Mouse (Mus musculus) mouse embryonic stem cell (cell line): ENCODE results near the gene Ccdc80.

Experiments used
- in situ Hi-C, 2 experiments: fragments of 300-500 bp; cut with MboI; formaldehyde crosslinking; loops; 1 replicate in 1 of 2; 3 replicates in 1 of 2; pipeline ENCODE4 v1.14.3; 2019 to 2020; ENCODE audit warnings: low sequenced_read_pairs in 2 of 2, low pct_unique_long_range_greater_than_20kb in 1 of 2, mixed read lengths in 1 of 2; ENCODE audit not compliant: unreplicated experiment in 1 of 2

The Ccdc80 gene

DNA sequence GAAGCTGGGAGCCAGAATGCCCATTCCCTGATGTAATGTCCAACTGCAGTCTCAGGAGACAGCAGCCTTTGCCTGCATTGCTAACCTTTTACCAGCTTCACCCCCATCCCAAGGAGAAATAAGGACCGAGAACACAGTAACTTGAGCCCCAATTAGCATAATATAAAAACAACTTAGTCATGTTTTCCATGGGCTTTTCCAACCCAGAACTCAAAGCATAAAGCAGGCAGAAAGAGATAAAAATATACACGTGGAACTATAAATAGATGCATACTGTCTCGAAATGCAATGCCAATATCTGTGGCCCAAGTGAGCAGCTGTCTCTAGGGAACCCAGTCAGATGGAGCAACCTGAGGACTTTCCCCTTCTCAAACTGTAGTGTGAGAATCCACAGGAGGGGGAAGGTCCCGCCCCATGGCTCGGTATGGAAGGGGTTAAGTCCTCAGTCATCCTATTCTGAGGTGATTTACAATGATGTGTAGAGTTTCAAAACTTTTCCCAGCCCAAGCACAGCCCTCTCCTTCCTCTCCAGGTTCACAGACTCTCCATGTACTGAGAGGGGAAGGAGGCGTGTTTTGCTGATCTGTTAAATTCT is at the start of gene Ccdc80:
Ccdc80 (plus strand) TSS at position 266 of the 595 bp plus-strand sequence.
- in situ Hi-C loops, result loop anchor here (25.0 kb wide), 2 partner anchors 331 to 606 kb away; partner anchors contain the start of gene Cd200r1 (in 1 of the 2)

DNA sequence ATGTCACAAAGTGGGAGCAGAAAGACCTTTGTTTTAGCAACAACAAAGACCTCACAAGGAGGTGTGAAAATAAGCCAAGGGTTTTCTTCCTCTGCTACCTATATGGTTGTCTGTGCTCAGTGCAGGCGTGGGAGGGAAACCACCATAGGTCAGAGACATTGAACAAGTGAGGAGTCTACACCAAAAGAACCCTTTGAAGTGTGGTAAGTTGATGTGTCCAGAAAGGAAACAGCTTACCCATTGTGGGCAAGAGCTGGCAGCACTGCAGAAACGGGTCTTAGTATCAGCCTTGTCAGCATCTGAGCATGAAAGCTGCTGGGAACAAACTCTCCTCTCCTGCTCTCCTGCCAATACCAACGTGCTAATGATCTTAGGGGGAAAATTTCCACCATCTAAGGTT is 48.4 kb upstream of the Ccdc80 start:
- in situ Hi-C loops, result no loop called here

DNA sequence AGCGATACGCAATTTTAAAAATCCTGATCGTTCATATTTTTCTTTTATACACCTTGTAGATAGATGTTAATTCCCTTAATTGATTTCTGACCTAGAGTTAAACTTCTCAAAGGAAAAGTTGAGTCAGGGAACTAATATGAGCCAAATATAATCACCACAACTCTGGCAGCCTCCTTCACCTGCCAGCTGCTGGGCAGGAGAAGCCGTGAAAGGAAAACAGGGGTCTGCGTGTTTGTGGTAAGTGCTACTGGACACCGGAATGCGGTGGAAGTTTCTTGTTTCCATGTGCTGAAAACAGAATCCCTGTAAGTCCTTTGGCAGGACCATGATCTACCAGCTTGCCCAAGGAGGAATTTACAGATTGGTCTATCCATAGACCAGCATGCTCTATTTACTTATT is 36.0 kb upstream of the Ccdc80 start:
- in situ Hi-C loops, result no loop called here

DNA sequence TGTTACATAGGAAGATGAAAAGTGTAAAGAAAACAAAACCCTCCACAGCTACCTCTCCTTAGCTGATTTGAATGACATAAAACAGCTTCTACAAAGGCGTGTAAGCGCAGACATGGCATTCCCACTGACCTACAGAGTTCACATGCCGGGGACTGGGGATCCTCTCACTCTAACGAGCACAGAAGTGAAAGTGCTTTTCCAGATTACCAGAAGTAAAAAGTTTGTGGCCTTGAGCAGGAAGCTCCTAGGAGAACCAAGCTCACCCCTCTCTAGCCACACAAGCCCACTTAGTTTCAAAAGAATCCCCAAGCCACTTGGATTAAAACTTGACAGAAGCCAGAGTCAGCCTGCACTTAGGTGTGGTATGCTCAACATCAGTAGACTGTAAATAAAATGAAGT is 35.3 kb upstream of the Ccdc80 start:
- in situ Hi-C loops, result no loop called here

DNA sequence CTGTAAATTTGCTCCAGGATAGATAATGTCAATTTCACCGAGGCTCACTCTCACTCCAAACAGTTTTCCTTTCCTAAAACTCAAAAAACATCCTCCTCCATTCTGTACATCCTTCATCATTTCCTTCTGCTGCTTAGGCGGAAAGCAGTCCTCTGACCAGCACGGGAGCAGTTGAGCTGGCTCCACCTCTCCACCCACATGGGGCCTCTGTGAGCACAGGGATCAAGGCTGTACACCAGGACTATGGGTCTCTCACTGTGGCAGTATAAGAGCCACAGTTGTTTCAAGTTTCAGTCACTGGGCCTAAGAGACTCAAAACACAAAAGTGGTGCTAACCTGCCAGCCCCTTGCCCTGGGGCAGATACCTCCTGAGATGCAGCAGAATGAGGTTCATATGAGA is 32.1 kb upstream of the Ccdc80 start:
- in situ Hi-C loops, result no loop called here

DNA sequence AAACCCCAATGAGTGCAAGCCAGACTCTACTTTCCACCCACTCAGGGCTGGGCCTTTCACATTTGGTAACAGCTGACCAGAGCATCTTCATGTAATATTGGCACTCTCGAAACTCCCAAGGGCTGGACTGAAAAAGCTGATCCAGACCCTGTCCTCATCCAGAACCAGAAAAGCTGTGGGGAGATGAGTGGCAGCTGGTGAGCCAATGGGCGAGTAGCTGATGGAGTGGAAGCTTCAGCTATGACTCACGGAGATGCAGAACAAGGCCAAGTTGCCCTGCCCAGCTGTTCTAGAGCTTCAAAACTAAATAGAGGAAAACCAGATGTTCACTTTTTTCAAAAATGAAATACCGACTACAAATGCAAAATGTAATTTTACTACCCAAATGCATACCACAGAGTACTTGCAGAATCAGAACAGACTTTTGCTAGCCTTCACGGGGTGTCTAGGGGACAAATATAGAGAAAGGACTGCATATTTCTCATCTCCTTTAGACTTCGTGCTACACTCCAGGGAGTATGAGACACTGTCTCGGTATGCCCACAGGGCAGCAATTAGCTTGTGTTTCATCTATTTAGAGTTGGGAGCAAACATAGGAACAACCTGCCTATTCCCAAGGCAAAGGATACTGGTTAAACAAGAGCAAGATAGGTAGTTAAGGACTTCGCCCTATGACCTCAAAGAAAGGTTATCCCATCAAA is 22.7 kb upstream of the Ccdc80 start:
- in situ Hi-C loops, result no loop called here

DNA sequence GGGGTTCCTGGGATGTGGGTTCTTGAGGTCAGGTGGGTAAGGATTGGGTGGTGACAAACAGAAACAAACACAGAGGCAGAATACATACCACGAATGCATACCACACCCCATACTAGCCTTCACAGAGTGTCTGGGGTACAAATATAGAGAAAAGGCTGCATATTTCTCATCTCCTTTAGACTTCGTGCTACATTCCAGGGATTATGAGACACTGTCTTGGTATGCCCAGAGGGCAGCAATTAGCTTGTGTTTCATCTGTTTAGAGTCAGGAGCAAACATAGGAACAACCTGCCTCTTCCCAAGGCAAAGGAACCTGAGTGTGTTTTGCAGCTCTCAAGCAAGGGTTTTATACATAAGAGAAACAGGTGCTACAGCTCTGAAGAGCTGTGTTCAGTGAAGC is 21.8 kb upstream of the Ccdc80 start:
- in situ Hi-C loops, result no loop called here

DNA sequence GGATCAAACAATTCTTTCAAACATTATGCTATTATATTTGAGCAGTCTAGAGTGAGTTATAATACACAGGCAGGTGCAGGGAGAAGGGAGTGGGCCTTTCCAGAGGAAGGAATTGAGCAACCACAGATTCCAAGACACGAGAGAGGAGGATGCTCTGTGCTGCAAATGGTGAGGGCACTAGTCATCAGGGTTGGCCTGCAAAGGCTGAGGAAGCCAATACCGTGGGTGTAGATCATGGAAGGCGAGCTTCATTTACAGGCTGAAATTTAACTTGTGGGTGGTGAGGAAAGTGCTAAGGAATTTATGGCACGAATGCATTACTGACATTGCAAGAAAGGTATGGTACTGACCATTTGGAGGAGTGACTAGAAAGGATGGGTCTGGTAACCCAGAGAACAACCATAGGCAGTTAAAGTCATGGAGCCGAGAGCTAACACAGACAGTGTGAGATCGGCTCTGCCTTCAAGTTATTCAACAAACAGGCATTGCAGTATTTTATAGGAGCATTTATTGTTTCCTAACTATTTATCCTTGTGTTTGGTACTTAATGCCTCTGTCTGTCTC is 15.6 kb upstream of the Ccdc80 start:
- in situ Hi-C loops, result loop anchor here (25.0 kb wide), 2 partner anchors 315 to 590 kb away; partner anchors contain the start of gene Cd200r1 (in 1 of the 2)

DNA sequence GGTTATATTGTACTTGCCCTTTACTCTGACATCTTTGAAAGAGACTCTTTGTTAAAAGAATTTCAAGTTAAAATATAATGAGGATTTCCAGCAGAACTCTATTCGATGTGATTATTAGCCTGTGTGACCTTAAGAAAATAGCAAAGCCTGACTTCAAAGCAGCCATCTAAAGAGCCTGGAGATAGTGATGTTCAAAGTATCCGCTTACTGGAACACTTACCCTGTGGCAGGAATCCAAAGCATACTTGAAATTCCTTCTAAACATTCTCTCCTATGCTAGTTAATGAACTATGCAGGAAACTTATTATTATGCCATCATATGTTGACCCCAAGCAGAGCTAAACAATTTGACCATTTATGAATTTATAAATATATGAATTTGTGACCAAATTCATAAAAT is 13.9 kb upstream of the Ccdc80 start:
- in situ Hi-C loops, result loop anchor here (25.0 kb wide), 2 partner anchors 317 to 592 kb away; partner anchors contain the start of gene Cd200r1 (in 1 of the 2)

DNA sequence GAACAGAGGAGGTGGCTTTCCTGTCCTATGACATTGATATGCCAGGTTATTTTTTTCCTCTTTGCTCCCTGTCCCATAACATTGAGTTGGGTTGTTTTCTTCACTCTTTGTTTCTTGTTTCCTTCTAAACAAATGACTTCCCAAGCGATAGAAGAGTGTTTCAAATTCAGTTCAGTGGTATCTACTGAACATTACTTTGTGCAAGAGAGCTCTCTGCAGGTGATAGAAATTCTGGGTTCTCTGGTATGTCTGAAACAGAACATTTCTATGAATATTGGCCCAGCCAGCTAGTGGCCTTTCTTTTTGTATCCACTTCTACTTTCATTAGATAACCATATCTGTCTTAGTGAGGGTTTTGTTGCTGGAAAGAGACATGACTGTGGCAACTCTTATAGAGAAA is 4.4 kb upstream of the Ccdc80 start:
- in situ Hi-C loops, result loop anchor here (5.0 to 25.0 kb wide), 3 partner anchors 322 to 602 kb away; partner anchors contain the start of gene Cd200r1 (in 2 of the 2)

DNA sequence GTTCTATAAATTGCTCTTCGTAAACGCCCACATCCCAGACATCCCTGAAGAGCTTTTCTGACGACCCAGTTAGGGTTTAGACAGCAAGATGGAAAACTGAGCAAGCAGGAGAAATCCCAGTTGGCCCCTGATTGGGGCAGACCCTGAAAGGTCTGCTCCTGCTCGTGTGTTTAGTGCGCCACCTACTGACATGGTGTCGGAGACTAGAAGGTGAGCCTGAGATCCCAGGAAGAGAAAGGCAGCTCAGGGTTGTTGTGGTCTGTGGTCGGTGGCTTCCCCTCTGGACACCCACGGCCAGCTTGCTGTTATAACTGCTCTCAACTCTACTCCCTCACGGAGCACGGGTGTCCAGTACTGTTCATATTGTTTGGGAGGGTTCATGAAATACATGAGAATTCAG is 3.2 kb upstream of the Ccdc80 start:
- in situ Hi-C loops, result loop anchor here (25.0 kb wide), 2 partner anchors 328 to 603 kb away; partner anchors contain the start of gene Cd200r1 (in 1 of the 2)

DNA sequence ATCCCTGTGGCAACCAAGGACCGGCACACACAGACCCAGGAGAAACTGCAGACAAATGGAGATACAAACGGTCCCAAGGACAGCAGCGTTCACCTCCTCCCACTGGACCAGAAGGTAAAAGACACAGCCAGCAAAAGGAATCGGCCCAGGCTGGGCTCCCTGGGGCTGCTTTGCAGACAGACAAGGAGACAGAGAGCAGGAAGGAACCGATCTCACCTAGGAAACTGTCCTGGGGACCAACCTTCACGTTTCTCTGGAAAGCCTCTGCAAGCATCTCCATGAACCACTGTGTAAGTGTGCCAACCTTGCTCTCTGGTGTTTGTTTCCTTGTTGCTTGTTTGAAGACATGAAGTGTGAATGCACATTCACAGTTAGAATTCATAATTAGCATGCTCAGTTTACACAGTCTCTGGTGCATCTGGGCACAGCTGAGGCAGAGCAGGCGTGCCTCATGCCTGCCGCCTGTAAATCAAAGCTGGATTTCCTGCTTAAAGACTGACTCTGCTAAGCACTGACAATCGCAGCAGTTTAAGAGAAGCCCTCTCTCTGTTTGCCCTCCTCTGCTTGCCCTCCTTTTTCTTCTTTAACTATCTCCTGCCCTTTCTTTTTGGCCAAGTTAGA is 1.0 kb downstream of the Ccdc80 start:
- in situ Hi-C loops, result loop anchor here (25.0 kb wide), 2 partner anchors 332 to 607 kb away; partner anchors contain the start of gene Cd200r1 (in 1 of the 2)

DNA sequence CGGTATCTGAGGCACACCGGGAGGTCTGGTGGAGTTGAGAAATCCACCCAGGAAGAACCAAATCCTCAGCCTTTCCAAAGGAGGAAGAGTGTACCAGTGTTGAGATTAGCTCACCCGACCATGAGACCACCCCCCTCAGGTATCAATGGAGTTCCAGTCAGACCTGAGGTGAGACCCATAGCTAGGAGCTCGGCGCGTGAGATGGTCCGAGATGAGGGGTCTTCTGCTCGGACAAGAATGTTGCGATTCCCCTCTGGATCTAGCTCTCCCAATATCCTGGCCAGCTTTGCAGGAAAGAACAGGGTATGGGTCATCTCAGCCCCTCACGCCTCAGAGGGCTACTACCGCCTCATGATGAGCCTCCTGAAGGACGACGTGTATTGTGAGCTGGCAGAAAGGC is 1.8 kb downstream of the Ccdc80 start:
- in situ Hi-C loops, result loop anchor here (25.0 kb wide), 2 partner anchors 333 to 608 kb away; partner anchors contain the start of gene Cd200r1 (in 1 of the 2)

DNA sequence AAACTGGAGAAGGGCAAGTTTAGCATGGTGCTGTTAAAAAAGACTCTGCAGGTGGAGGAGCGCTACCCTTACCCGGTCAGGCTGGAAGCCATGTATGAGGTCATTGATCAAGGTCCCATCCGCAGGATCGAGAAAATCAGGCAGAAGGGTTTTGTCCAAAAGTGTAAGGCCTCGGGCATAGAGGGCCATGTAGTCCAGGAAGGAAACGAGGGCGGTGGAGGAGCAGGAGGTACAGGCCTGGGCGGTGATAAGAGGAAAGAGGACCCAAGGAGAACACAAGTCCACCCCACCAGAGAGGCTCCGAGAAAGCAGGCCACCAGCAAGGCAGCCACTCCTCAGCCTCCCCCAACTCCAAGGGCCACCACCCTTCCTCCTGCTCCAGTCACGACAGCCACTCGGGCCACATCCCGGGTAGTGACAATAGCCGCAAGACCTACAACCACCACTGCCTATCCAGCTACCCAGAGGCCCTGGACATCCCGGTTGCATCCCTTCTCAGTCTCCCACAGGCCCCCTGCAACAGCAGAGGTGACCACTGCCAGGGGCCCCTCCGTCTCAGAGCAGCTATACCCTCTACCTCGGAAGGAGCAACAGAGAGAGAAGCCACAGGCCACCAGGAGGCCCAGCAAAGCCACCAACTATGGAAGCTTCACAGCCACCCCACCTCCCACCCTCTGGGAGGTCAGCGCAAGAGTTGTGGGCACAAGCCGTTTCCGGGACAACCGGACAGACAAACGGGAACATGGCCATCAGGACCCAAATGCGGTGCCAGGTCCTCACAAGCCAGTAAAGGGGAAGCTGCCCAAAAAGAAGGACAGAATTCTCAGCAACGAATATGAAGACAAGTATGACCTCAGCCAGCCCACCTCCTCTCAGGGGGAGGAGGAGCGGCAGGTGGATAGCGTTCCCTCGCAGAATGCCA is 2.6 kb downstream of the Ccdc80 start:
- in situ Hi-C loops, result loop anchor here (25.0 kb wide), 2 partner anchors 334 to 609 kb away; partner anchors contain the start of gene Cd200r1 (in 1 of the 2)

DNA sequence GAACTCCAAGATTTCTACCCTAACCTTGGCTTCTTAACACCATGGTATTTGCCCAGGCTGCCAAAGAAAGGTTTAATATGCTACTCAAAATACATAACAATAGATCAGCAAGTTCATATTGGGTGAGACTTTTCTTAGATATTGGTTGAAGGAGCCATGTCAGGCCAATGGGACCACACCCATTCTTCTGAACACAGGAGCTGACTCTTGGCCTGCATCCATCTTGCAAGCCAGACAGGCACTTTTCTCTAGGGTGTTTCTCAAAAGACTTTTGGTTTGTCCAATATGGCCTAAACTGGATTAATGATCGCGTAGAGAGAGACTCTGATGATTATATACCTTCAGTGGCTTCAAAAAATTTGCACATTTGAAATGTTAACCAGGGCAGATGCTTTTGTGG is 4.3 kb downstream of the Ccdc80 start:
- in situ Hi-C loops, result loop anchor here (25.0 kb wide), 2 partner anchors 335 to 610 kb away; partner anchors contain the start of gene Cd200r1 (in 1 of the 2)

DNA sequence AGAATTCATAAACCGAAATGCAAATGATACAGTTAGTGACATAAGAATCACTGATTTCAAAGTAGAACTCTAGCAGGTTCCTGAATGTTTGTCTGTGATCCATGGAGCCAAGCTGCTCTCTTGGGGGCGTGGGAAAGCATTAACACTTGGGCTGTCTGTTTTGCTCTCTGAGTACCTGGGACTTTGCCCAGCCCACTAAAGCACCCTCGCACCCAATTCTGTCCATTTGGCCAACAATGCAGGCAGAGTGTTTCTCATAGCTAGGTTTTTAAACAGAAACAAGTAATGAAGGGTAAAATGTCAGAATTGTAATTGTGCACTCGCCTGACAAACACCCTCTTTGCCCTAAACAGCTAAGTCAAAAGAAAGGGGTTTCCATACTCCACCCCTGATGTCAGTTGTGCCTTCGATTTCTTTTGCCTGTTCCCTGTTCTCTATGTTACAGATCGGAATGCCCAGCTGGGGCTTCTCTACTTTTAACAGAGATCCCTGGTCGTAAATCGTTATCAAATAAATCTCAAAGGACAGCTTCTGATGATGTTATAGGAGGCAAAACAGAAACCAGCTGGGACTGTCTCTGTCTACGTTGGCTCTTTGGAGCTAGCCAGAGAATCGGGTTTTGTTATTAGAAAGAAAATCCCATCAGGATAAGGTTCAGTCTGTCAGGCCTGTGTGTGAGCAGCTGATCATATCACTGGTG is 5.1 kb downstream of the Ccdc80 start:
- in situ Hi-C loops, result loop anchor here (25.0 kb wide), 2 partner anchors 336 to 611 kb away; partner anchors contain the start of gene Cd200r1 (in 1 of the 2)

DNA sequence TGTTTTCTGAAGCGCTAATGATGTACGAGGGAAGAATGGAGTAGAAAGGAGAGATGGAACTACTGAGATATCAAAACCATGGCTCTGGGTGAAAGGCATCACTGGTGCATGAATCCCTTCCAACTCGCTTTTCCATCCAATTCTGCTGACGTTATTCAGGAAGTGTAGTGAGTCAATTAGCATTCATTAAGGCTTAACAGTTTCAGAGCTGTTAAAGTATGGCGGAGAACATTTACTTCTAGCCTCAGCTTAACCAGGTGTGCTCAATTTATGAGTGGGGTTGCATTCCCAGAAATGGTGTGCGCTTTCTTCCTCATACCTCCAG is 5.6 kb downstream of the Ccdc80 start:
- in situ Hi-C loops, result loop anchor here (25.0 kb wide), 2 partner anchors 337 to 612 kb away; partner anchors contain the start of gene Cd200r1 (in 1 of the 2)
